Mouse (Mus musculus) heart, embryonic 11.5 days (tissue): ENCODE data around the gene Rpl36a-ps1. TPM values are rescaled to one million over a fixed set of nuclear protein-coding genes. Genes with fewer than 3 reads are reported as not detected.
A peak's percentile ranks its signal among the peaks of the same experiment; 100 is the strongest.
"Not testable (repeated sequence)": the region's sequence is repeated elsewhere in the genome, so short reads cannot be mapped to it uniquely, and the experiment has no call there.

ENCODE experiments used
- ATAC-seq: fragments of 200-750 bp; cut with Nextera tagmentation; replicated peaks from 2 replicates; pipeline ENCODE4 v1.8.0; 2017; ENCODE audit warnings: moderate library complexity; ENCODE audit not compliant: insufficient number of reproducible peaks, low FRiP score, low TSS enrichment
- H3K27ac ChIP-seq: fragments of 300-500 bp; sonication (generic); 2 replicates; pipeline ENCODE4 v1.5.1; 2014; ENCODE audit warnings: mild to moderate bottlenecking, low read depth, low read length
- H3K27me3 ChIP-seq: fragments of 300-500 bp; sonication (generic); 2 replicates; pipeline ENCODE4 v1.6.1; 2014; ENCODE audit warnings: mild to moderate bottlenecking, low read length, mixed read lengths; ENCODE audit not compliant: control insufficient read depth, insufficient read depth
- H3K36me3 ChIP-seq: fragments of 300-500 bp; sonication (generic); 2 replicates; pipeline ENCODE4 v1.6.1; 2014; ENCODE audit warnings: mild to moderate bottlenecking, low read length, moderate library complexity, mixed read lengths; ENCODE audit not compliant: control insufficient read depth, insufficient read depth
- H3K4me1 ChIP-seq: fragments of 300-500 bp; sonication (generic); 2 replicates; pipeline ENCODE4 v1.6.1; 2014; ENCODE audit warnings: low read length; ENCODE audit not compliant: control insufficient read depth, insufficient read depth
- H3K4me2 ChIP-seq: fragments of 300-500 bp; sonication (generic); 2 replicates; pipeline ENCODE4 v1.6.1; 2014; ENCODE audit warnings: mild to moderate bottlenecking, moderate library complexity
- H3K4me3 ChIP-seq: fragments of 300-500 bp; sonication (generic); 2 replicates; pipeline ENCODE4 v1.5.1; 2014; ENCODE audit warnings: low read depth, low read length
- H3K9ac ChIP-seq: fragments of 300-500 bp; sonication (generic); 2 replicates; pipeline ENCODE4 v1.6.1; 2014; ENCODE audit warnings: mild to moderate bottlenecking, low read depth, low read length, moderate library complexity
- H3K9me3 ChIP-seq: fragments of 300-500 bp; sonication (generic); replicated peaks from 2 replicates; pipeline ENCODE4 v1.6.1; 2016; ENCODE audit warnings: low read length; ENCODE audit not compliant: control insufficient read depth
- WGBS: fragments of 180-500 bp; shearing (Covaris S2); extraction: QIAGEN DNeasy Blood & Tissue Kit; methylation state at CpG from one replicate; pipeline ENCODE4 v1.1.7; 2014; ENCODE audit not compliant: insufficient replicate concordance; 5-methylcytosine and 5-hydroxymethylcytosine counted together
- polyA plus RNA-seq: library from polyadenylated mRNA; unstranded; fragments of >200 nt; fragmentation: Nextera tagmentation; extraction: Ambion mirVana; gene quantifications from 2 replicates; pipeline ENCODE4 v1.2.1, GENCODE M21; 2014

Rpl36a-ps1 gene
- polyA plus RNA-seq = 1.0 and 1.8 TPM in 2 replicates

- no peaks in the 10 kb centered on the region for H3K27me3 ChIP-seq
- H3K4me2 ChIP-seq = no peak within 1 kb of the TSS
- 91% methylated on average over 7 of the region's 7 CpGs for WGBS
- no peaks in the 10 kb centered on the region for H3K36me3 ChIP-seq
- no peak within 1 kb of the TSS for H3K27ac ChIP-seq
- no peaks in the 10 kb centered on the region for H3K9me3 ChIP-seq
- no peaks in the 10 kb centered on the region for H3K4me1 ChIP-seq
- no peak within 1 kb of the TSS for H3K4me3 ChIP-seq
- no peak for ATAC-seq
- H3K9ac ChIP-seq = no peak within 1 kb of the TSS
Measured at GRCm38 (mm10) chr14:98994218-98994617, at the start of gene Rpl36a-ps1. TSS of gene Rpl36a-ps1 (minus strand) at chr14:98994318.

- Histone ChIP-seq H3K27me3 (no peaks in the 10 kb centered on the region), H3K36me3 (peaks cover 2% of the 10 kb centered on the region; the same call in 1 of the 2 replicates), H3K4me1 (peaks cover 23% of the 10 kb centered on the region), H3K9ac (no peak overlapping the region), H3K4me2 (peak overlapping the region; percentile 76), H3K9me3 (no peaks in the 10 kb centered on the region), H3K4me3 (no peak overlapping the region), H3K27ac (no peak overlapping the region)
- 36% methylated on average over 1 of the region's 1 CpGs for WGBS
- no peak for ATAC-seq
Measured at GRCm38 (mm10) chr14:99043499-99043898, 49.4 kb upstream of the Rpl36a-ps1 start.

- Histone ChIP-seq H3K4me1 (peaks cover 23% of the 10 kb centered on the region), H3K27me3 (no peaks in the 10 kb centered on the region), H3K9ac (no peak overlapping the region), H3K27ac (no peak overlapping the region), H3K36me3 (peaks cover 8% of the 10 kb centered on the region; the same call in 1 of the 2 replicates), H3K4me3 (no peak overlapping the region), H3K4me2 (no peak overlapping the region), H3K9me3 (no peaks in the 10 kb centered on the region)
- 50% methylated on average over 4 of the region's 4 CpGs for WGBS
- ATAC-seq = no peak
Measured at GRCm38 (mm10) chr14:99041416-99041815, 47.3 kb upstream of the Rpl36a-ps1 start.

- H3K4me2 ChIP-seq, H3K27ac ChIP-seq, H3K27me3 ChIP-seq, H3K4me3 ChIP-seq, H3K9ac ChIP-seq, H3K36me3 ChIP-seq, ATAC-seq, H3K9me3 ChIP-seq: not testable (repeated sequence)
- H3K4me1 ChIP-seq = peaks cover 21% of the 10 kb centered on the region
- 86% methylated on average over 5 of the region's 5 CpGs for WGBS
Measured at GRCm38 (mm10) chr14:99039308-99039707, 45.2 kb upstream of the Rpl36a-ps1 start.

- 87% methylated on average over 2 of the region's 2 CpGs for WGBS
- ATAC-seq = no peak
- H3K9me3 ChIP-seq = no peaks in the 10 kb centered on the region
- no peak overlapping the region for H3K9ac ChIP-seq
- H3K27ac ChIP-seq = no peak overlapping the region
- H3K4me2 ChIP-seq = no peak overlapping the region
- H3K4me3 ChIP-seq = no peak overlapping the region
- H3K27me3 ChIP-seq = no peaks in the 10 kb centered on the region
- peaks cover 12% of the 10 kb centered on the region; the same call in 1 of the 2 replicates for H3K4me1 ChIP-seq
- H3K36me3 ChIP-seq = peaks cover 11% of the 10 kb centered on the region; the same call in 1 of the 2 replicates
Measured at GRCm38 (mm10) chr14:99037703-99038102, 43.6 kb upstream of the Rpl36a-ps1 start.

- Histone ChIP-seq H3K9me3 (no peaks in the 10 kb centered on the region), H3K4me3 (no peak overlapping the region), H3K4me1 (0 out of 2 replicates have a peak, but pooled peaks cover under 1% of the 10 kb centered on the region), H3K27ac (no peak overlapping the region), H3K9ac (no peak overlapping the region), H3K27me3 (no peaks in the 10 kb centered on the region), H3K36me3 (peaks cover 11% of the 10 kb centered on the region; the same call in 1 of the 2 replicates), H3K4me2 (no peak overlapping the region)
- ATAC-seq = no peak
- 73% methylated on average over 4 of the region's 4 CpGs for WGBS
Measured at GRCm38 (mm10) chr14:99036039-99036438, 41.9 kb upstream of the Rpl36a-ps1 start.

GRCm38 (mm10) chr14:99034851-99035250, 40.7 kb upstream of the Rpl36a-ps1 start:
- not testable (repeated sequence) for H3K27me3 ChIP-seq, H3K4me2 ChIP-seq, H3K27ac ChIP-seq, H3K9ac ChIP-seq, H3K9me3 ChIP-seq, ATAC-seq, H3K4me1 ChIP-seq, H3K4me3 ChIP-seq
- 95% methylated on average over 8 of the region's 8 CpGs for WGBS
- peaks cover 11% of the 10 kb centered on the region; the same call in 1 of the 2 replicates for H3K36me3 ChIP-seq

- Histone ChIP-seq H3K4me1 (no peaks in the 10 kb centered on the region), H3K27ac (no peak overlapping the region), H3K36me3 (peaks cover 3% of the 10 kb centered on the region; the same call in 1 of the 2 replicates), H3K4me3 (no peak overlapping the region), H3K27me3 (no peaks in the 10 kb centered on the region), H3K9me3 (no peaks in the 10 kb centered on the region), H3K4me2 (no peak overlapping the region), H3K9ac (no peak overlapping the region)
- ATAC-seq = no peak; the same call in 1 of the 2 replicates
- 73% methylated on average over 5 of the region's 5 CpGs for WGBS
Measured at GRCm38 (mm10) chr14:99032596-99032995, 38.5 kb upstream of the Rpl36a-ps1 start.

GRCm38 (mm10) chr14:99031337-99031873, 37.3 kb upstream of the Rpl36a-ps1 start:
- no peak overlapping the region for H3K27ac ChIP-seq
- no peaks in the 10 kb centered on the region for H3K27me3 ChIP-seq
- no peaks in the 10 kb centered on the region for H3K4me1 ChIP-seq
- WGBS = 86% methylated on average over 5 of the region's 5 CpGs
- H3K4me2 ChIP-seq = no peak overlapping the region
- H3K36me3 ChIP-seq = peaks cover 3% of the 10 kb centered on the region; the same call in 1 of the 2 replicates
- no peak overlapping the region for H3K9ac ChIP-seq
- no peak overlapping the region for H3K4me3 ChIP-seq
- no peak for ATAC-seq
- no peaks in the 10 kb centered on the region for H3K9me3 ChIP-seq
